Mouse (Mus musculus) heart, postnatal 0 days (tissue): ENCODE measurements around the gene Kcnh2.

Experiments used
- CTCF ChIP-seq: IDR thresholded peaks from 2 replicates; pipeline ENCODE4 v1.5.1; 2016; ENCODE audit warnings: antibody characterized with exemption, control low read depth, low read depth
- EP300 ChIP-seq: IDR thresholded peaks from 2 replicates; pipeline ENCODE4 v1.6.1; 2016; ENCODE audit warnings: antibody characterized with exemption, low read depth

DNA sequence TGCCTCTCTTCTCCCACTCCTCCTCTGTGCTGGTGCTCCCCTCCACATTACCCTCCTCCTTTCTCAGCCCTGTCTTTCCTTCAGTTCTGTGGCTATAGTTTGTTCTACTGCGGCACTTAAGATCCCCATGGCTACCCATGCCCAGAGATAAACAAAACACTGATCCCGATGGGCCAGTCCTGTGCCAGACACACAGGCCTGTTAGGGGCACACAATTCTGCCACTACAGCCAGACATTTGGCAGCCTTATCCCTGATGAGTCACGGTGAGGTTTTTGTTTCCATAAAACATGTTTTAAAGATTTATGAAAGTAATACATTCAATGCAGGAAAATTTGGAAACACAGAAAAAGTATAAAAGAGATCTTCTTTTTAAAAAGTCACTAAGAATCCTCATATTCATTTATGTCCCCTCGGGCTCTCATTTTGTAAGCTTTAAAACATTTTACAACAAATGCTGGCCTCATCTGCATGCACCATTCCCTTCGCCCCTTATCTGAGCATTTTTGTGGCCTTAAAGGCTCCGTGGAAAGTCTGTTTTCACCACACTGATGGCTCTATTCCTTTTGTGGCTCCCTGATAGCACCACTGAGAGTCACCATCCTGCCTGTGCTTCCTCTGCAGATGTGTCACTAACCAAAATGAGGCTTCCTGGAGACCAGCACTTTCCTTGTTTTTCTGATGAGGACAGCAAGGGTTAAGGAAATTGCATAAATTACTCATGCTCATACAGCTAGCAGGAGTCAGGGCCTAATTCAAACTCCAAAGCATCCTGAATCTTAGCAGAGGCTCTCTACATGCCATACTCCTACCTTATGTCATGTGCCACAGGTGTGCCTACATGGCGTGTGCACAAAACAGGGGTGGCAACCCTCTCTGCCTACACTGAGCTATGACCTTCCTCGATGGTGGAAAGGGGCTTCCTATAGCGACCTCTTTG, 77.5 kb downstream of the Kcnh2 start:
- TF ChIP-seq EP300 (no peak), CTCF (no peak)
